In the genomic region with DNA sequence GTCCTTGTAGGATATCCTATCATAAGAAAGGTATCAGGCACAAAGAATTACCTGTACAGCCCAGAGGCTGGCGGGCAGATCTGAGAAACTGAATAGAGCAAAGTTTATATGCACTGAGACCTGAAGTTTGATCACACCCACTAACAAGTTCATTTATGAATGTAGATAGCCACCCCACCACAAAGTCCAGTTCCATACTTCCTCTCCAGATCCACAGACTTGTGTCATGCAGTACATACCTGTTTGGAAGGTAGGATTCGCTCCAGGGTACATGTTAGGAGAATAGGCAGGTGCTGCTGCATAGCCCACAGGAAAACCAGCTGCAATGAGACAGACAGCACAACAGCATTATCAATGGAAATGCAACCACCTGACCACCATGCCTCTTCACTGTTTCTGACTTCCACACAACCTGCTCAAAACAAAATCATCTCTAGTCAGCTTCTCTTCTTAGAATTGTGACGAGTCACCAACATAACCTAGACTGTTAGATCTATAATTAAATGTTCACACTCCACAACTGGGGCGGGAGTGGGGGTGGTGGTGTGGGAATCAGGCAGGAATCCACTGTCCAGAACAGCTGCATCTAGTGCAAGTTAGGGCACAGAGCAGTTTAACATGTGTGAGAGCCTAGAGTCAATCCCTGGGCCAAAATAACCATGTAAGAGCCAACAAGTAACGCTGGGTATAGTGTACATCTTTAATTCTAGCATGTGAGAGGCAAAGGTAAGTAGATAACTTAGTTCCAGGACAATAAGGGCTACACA, we compare ENCODE assay signal across 12 mouse cellular contexts.
"Had no signal": no experiment of that assay in that cellular context is flagged by ENCODE, and none has a peak within 500 bp of the region (broad histone marks: within the 10 kb centered on the region; RNA-seq: fewer than 3 reads in every experiment).

No protein-coding gene starts in this region.

- H3K4me1 ChIP-seq: liver, embryonic 12.5 days had no signal

- H3K4me3 ChIP-seq: liver, embryonic 12.5 days; neural tube, embryonic 13.5 days had no signal

- H3K27me3 ChIP-seq: liver, embryonic 12.5 days; neural tube, embryonic 13.5 days had no signal

- H3K27ac ChIP-seq: kidney, postnatal 0 days; liver, embryonic 12.5 days; neural tube, embryonic 13.5 days had no signal

- H3K9me3 ChIP-seq: liver, embryonic 12.5 days; neural tube, embryonic 13.5 days had no signal

- ATAC-seq: inflammation-experienced regulatory T-cells, adult 6 months had no signal

- H3K9ac ChIP-seq: liver, embryonic 12.5 days; lung, embryonic 14.5 days; neural tube, embryonic 13.5 days had no signal

- H3K4me2 ChIP-seq: liver, embryonic 12.5 days; lung, embryonic 14.5 days; neural tube, embryonic 13.5 days had no signal

- DNase-seq: layer of hippocampus, adult 9-11 months; left cerebral cortex, postnatal 4 days; lung, embryonic 14.5 days; lung, postnatal 10 days; lung, postnatal 4 days; retina, postnatal 1 day; right cerebral cortex, postnatal 4 days; thymus, postnatal 4 days had no signal
